Mouse (Mus musculus): ENCODE results near the gene Ddx41.

GRCm38 (mm10) chr13:55555921-55556320 is 19.5 kb upstream of the Ddx41 start:
- TF ChIP-seq POLR2A (IDR thresholded peaks at IDR 0.05; ENCODE audit: insufficient read depth, low read depth, low read length) (no peak), CTCF (IDR thresholded peaks at IDR 0.05; ENCODE audit: insufficient read depth, low read depth, low read length) (no peak)

Measured in olfactory bulb, adult 2 months (tissue).